Mouse (Mus musculus) hindbrain, embryonic 12.5 days (tissue): Measurements from ENCODE around the gene Ralgds. TPM values are rescaled to one million over a fixed set of nuclear protein-coding genes. Genes with fewer than 3 reads are reported as not detected.

Experiments used
- polyA plus RNA-seq: library from polyadenylated mRNA; unstranded; fragments of >200 nt; fragmentation: Nextera tagmentation; extraction: Ambion mirVana; gene quantifications from 2 replicates; pipeline ENCODE4 v1.2.1, GENCODE M21; 2016

Ralgds gene
- polyA plus RNA-seq, 1 experiment from 2014 or later: 96.7 TPM

Other genes with a start within 250 kb of the Ralgds start
- gene Ppp1r26, start 66.3 kb upstream of the Ralgds start, polyA plus RNA-seq: 10.0 and 10.6 TPM in 2 replicates
- 3.7 and 4.0 TPM in 2 replicates for gene 1700007K13Rik, start 46.8 kb upstream of the Ralgds start, polyA plus RNA-seq
- 52.5 and 54.3 TPM in 2 replicates for gene Mrps2, start 45.1 kb upstream of the Ralgds start, polyA plus RNA-seq
- gene Gbgt1, start 16.2 kb upstream of the Ralgds start, polyA plus RNA-seq: 0.67 and 0.72 TPM in 2 replicates
- gene Gm10134, start 7.0 kb upstream of the Ralgds start, polyA plus RNA-seq: 1.8 and 2.8 TPM in 2 replicates
- gene Cel, start 50.3 kb downstream of the Ralgds start, polyA plus RNA-seq: not detected in 2 replicates
- gene Gtf3c5, start 70.6 kb downstream of the Ralgds start, polyA plus RNA-seq: 50.0 and 50.5 TPM in 2 replicates
- gene Gfi1b, start 108.9 kb downstream of the Ralgds start, polyA plus RNA-seq: 1.2 and 1.3 TPM in 2 replicates
- 32.1 and 32.4 TPM in 2 replicates for gene Tsc1, start 128.1 kb downstream of the Ralgds start, polyA plus RNA-seq
- gene Spaca9, start 186.6 kb downstream of the Ralgds start, polyA plus RNA-seq: 2.1 and 3.8 TPM in 2 replicates
- 1.2 and 1.4 TPM in 2 replicates for gene Ak8, start 187.0 kb downstream of the Ralgds start, polyA plus RNA-seq